Mouse (Mus musculus): Measurements from ENCODE around the gene Sarm1. TPM values are rescaled to one million over a fixed set of nuclear protein-coding genes. Genes with fewer than 3 reads are reported as not detected.

Gene Sarm1
- polyA plus RNA-seq, 1 experiment from 2014 or later = 49.7 TPM

GRCm38 (mm10) chr11:78500623-78501202 lies 3.2 kb upstream of the Sarm1 start:
- H3K36me3 ChIP-seq (ENCODE audit: control insufficient read depth, insufficient read depth, low read length) = 0 out of 2 replicates have a peak, but pooled peaks cover 5% of the 10 kb centered on the region
- H3K27me3 ChIP-seq (ENCODE audit: control insufficient read depth, insufficient read depth, low read length) = 0 out of 2 replicates have a peak, but pooled peaks cover 5% of the 10 kb centered on the region
- H3K4me3 ChIP-seq (replicated peaks; ENCODE audit: low read depth, low read length) = no peak overlapping the region
- H3K9ac ChIP-seq (replicated peaks; ENCODE audit: low read length) = no peak overlapping the region; the same call in 1 of the 2 replicates
- no peak overlapping the region for H3K27ac ChIP-seq (replicated peaks; ENCODE audit: low read depth, low read length)
- ATAC-seq (ENCODE audit: low FRiP score, low TSS enrichment) (no peak), DNase-seq (no peak)
- H3K9me3 ChIP-seq (ENCODE audit: control insufficient read depth, low read length) = no peaks in the 10 kb centered on the region
- no peak overlapping the region for H3K4me2 ChIP-seq (ENCODE audit: low read length)
- 80% methylated on average over 9 of the region's 9 CpGs for WGBS
- peaks cover 11% of the 10 kb centered on the region for H3K4me1 ChIP-seq (ENCODE audit: control insufficient read depth, insufficient read depth, low read length)

DNA sequence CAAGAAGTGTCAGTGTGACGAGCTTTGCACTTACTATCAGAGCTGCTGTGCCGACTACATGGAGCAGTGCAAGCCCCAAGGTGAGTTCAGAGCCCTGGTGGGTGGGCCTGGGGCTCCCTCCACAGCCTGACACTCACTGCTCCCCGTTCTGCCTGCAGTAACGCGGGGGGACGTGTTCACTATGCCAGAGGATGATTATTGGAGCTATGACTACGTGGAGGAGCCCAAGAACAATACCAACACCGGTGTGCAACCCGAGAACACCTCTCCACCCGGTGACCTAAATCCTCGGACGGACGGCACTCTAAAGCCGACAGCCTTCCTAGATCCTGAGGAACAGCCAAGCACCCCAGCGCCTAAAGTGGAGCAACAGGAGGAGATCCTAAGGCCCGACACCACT lies 2.0 kb upstream of the Sarm1 start:
- WGBS = 47% methylated on average over 16 of the region's 16 CpGs
- Histone ChIP-seq H3K36me3 (ENCODE audit: control insufficient read depth, insufficient read depth, low read length) (no peaks in the 10 kb centered on the region), H3K4me2 (ENCODE audit: low read length) (no peak overlapping the region), H3K4me1 (ENCODE audit: control insufficient read depth, insufficient read depth, low read length) (peaks cover 23% of the 10 kb centered on the region), H3K27ac (replicated peaks; ENCODE audit: low read depth, low read length) (no peak overlapping the region), H3K27me3 (ENCODE audit: control insufficient read depth, insufficient read depth, low read length) (0 out of 2 replicates have a peak, but pooled peaks cover 5% of the 10 kb centered on the region), H3K9ac (replicated peaks; ENCODE audit: low read length) (no peak overlapping the region; the same call in 1 of the 2 replicates), H3K4me3 (replicated peaks; ENCODE audit: low read depth, low read length) (no peak overlapping the region), H3K9me3 (ENCODE audit: control insufficient read depth, low read length) (no peaks in the 10 kb centered on the region)
- DNase-seq (no peak), ATAC-seq (ENCODE audit: low FRiP score, low TSS enrichment) (no peak)

GRCm38 (mm10) chr11:78499004-78499403 lies 1.4 kb upstream of the Sarm1 start, which contains the start of gene Vtn:
Gene Vtn, plus strand, starts transcription at chr11:78499091.
- no peak for DNase-seq
- H3K36me3 ChIP-seq (ENCODE audit: control insufficient read depth, insufficient read depth, low read length) = no peaks in the 10 kb centered on the region
- peak within 1 kb of the TSS; percentile 57 for H3K9ac ChIP-seq (replicated peaks; ENCODE audit: low read length)
- peaks cover 28% of the 10 kb centered on the region for H3K4me1 ChIP-seq (ENCODE audit: control insufficient read depth, insufficient read depth, low read length)
- 0 out of 2 replicates have a peak, but pooled peaks cover 5% of the 10 kb centered on the region for H3K27me3 ChIP-seq (ENCODE audit: control insufficient read depth, insufficient read depth, low read length)
- 45% methylated on average over 7 of the region's 7 CpGs for WGBS
- no peaks in the 10 kb centered on the region for H3K9me3 ChIP-seq (ENCODE audit: control insufficient read depth, low read length)
- peak within 1 kb of the TSS; percentile 75 for H3K4me2 ChIP-seq (ENCODE audit: low read length)
- peak within 1 kb of the TSS; percentile 91 for H3K4me3 ChIP-seq (replicated peaks; ENCODE audit: low read depth, low read length)
- H3K27ac ChIP-seq (replicated peaks; ENCODE audit: low read depth, low read length) = peak within 1 kb of the TSS; percentile 93
- ATAC-seq (ENCODE audit: low FRiP score, low TSS enrichment) = no peak

- 0% methylated on average over 44 of the region's 44 CpGs for WGBS
Observed at GRCm38 (mm10) chr11:78497071-78497541, 448 bp downstream of the Sarm1 start.

DNA sequence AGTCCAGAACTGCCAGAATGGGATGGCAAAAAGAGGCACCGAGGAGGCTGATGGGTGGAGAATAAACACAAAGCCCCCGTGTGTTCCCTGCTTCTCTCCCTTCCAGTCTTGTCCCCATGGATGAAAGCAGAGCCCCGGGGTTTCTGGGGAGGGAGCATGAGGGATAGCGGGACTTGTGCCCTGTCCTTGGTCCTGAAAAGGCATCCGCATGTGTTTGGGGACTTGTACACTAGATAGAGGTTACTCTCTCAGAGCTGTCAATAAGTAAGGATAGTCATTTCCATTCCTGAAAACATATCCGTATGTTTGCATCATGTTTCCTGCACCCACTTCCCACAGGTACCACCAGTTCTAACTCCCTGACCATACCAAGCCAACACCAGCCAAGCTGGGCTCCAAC lies 1.6 kb downstream of the Sarm1 start:
- Histone ChIP-seq H3K36me3 (ENCODE audit: control insufficient read depth, insufficient read depth, low read length) (0 out of 2 replicates have a peak, but pooled peaks cover 3% of the 10 kb centered on the region), H3K4me1 (ENCODE audit: control insufficient read depth, insufficient read depth, low read length) (peaks cover 30% of the 10 kb centered on the region), H3K9ac (replicated peaks; ENCODE audit: low read length) (peak overlapping the region; percentile 89), H3K27me3 (ENCODE audit: control insufficient read depth, insufficient read depth, low read length) (peaks cover 13% of the 10 kb centered on the region; the same call in 1 of the 2 replicates), H3K4me2 (ENCODE audit: low read length) (peak overlapping the region; percentile 75), H3K27ac (replicated peaks; ENCODE audit: low read depth, low read length) (no peak overlapping the region), H3K4me3 (replicated peaks; ENCODE audit: low read depth, low read length) (peak overlapping the region; percentile 91), H3K9me3 (ENCODE audit: control insufficient read depth, low read length) (no peaks in the 10 kb centered on the region)
- 7% methylated on average over 6 of the region's 6 CpGs for WGBS
- ATAC-seq (ENCODE audit: low FRiP score, low TSS enrichment) (no peak), DNase-seq (peak; percentile 43)

More at GRCm38 (mm10) chr11:78497071-78497541, 448 bp downstream of the Sarm1 start:
- H3K27ac ChIP-seq (replicated peaks; ENCODE audit: low read depth, low read length) = peak overlapping the region; percentile 93
- H3K27me3 ChIP-seq (ENCODE audit: control insufficient read depth, insufficient read depth, low read length) = 0 out of 2 replicates have a peak, but pooled peaks cover 5% of the 10 kb centered on the region
- peak; percentile 82 for DNase-seq
- peak; percentile 78 for ATAC-seq (ENCODE audit: low FRiP score, low TSS enrichment)
- H3K4me1 ChIP-seq (ENCODE audit: control insufficient read depth, insufficient read depth, low read length) = peaks cover 29% of the 10 kb centered on the region
- peak overlapping the region; percentile 75 for H3K4me2 ChIP-seq (ENCODE audit: low read length)
- peak overlapping the region; percentile 89 for H3K9ac ChIP-seq (replicated peaks; ENCODE audit: low read length)
- H3K9me3 ChIP-seq (ENCODE audit: control insufficient read depth, low read length) = no peaks in the 10 kb centered on the region
- H3K36me3 ChIP-seq (ENCODE audit: control insufficient read depth, insufficient read depth, low read length) = 0 out of 2 replicates have a peak, but pooled peaks cover 3% of the 10 kb centered on the region
- H3K4me3 ChIP-seq (replicated peaks; ENCODE audit: low read depth, low read length) = peak overlapping the region; percentile 91

- Histone ChIP-seq H3K9me3 (ENCODE audit: control insufficient read depth, low read length) (no peaks in the 10 kb centered on the region), H3K36me3 (ENCODE audit: control insufficient read depth, insufficient read depth, low read length) (peaks cover 39% of the 10 kb centered on the region), H3K9ac (replicated peaks; ENCODE audit: low read length) (peak overlapping the region; percentile 37; the same call in 1 of the 2 replicates), H3K4me2 (ENCODE audit: low read length) (peak overlapping the region; percentile 50), H3K4me3 (replicated peaks; ENCODE audit: low read depth, low read length) (peak overlapping the region; percentile 24), H3K27me3 (ENCODE audit: control insufficient read depth, insufficient read depth, low read length) (peaks cover 18% of the 10 kb centered on the region; the same call in 1 of the 2 replicates), H3K4me1 (ENCODE audit: control insufficient read depth, insufficient read depth, low read length) (peaks cover 26% of the 10 kb centered on the region), H3K27ac (replicated peaks; ENCODE audit: low read depth, low read length) (0 out of 2 replicates have a peak overlapping the region, but pooled peaks have one; percentile 37)
- peak; percentile 34; the same call in 1 of the 2 replicates for ATAC-seq (ENCODE audit: low FRiP score, low TSS enrichment)
- DNase-seq = peak; percentile 80
- 8% methylated on average over 48 of the region's 48 CpGs for WGBS
Observed at GRCm38 (mm10) chr11:78490781-78491241, 6.7 kb downstream of the Sarm1 start.

GRCm38 (mm10) chr11:78488168-78488567 lies 9.4 kb downstream of the Sarm1 start:
- Histone ChIP-seq H3K27ac (replicated peaks; ENCODE audit: low read depth, low read length) (no peak overlapping the region), H3K4me3 (replicated peaks; ENCODE audit: low read depth, low read length) (no peak overlapping the region), H3K9ac (replicated peaks; ENCODE audit: low read length) (no peak overlapping the region), H3K27me3 (ENCODE audit: control insufficient read depth, insufficient read depth, low read length) (peaks cover 18% of the 10 kb centered on the region; the same call in 1 of the 2 replicates), H3K36me3 (ENCODE audit: control insufficient read depth, insufficient read depth, low read length) (peaks cover 60% of the 10 kb centered on the region), H3K9me3 (ENCODE audit: control insufficient read depth, low read length) (no peaks in the 10 kb centered on the region), H3K4me2 (ENCODE audit: low read length) (no peak overlapping the region), H3K4me1 (ENCODE audit: control insufficient read depth, insufficient read depth, low read length) (peaks cover 7% of the 10 kb centered on the region; the same call in 1 of the 2 replicates)
- DNase-seq (peak; percentile 87), ATAC-seq (ENCODE audit: low FRiP score, low TSS enrichment) (no peak)
- 5% methylated on average over 8 of the region's 8 CpGs for WGBS

DNA sequence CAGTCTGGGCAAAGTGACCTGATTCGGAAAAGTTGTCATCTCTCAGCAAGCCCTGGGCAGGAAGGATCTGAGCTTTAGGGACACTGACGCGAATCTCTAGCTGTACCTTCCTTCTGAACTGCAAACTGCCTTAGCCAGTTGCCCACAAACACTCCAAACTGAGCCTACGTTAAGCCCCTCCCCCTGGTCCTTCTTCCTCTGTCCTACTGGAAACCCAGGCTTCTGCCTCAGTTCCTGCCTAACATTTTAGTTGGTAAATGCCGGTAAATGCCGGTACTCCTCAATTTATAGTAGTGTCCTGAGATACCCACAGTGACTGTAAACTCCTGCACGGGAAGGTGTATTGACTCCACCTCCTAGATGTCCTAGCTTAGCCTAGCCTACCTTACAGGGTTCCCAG lies 13.9 kb downstream of the Sarm1 start:
- H3K27me3 ChIP-seq (ENCODE audit: control insufficient read depth, insufficient read depth, low read length) = 0 out of 2 replicates have a peak, but pooled peaks cover 5% of the 10 kb centered on the region
- H3K9ac ChIP-seq (replicated peaks; ENCODE audit: low read length) = no peak overlapping the region
- H3K36me3 ChIP-seq (ENCODE audit: control insufficient read depth, insufficient read depth, low read length) = peaks cover 79% of the 10 kb centered on the region
- H3K9me3 ChIP-seq (ENCODE audit: control insufficient read depth, low read length) = no peaks in the 10 kb centered on the region
- H3K27ac ChIP-seq (replicated peaks; ENCODE audit: low read depth, low read length) = no peak overlapping the region
- no peak overlapping the region for H3K4me3 ChIP-seq (replicated peaks; ENCODE audit: low read depth, low read length)
- H3K4me1 ChIP-seq (ENCODE audit: control insufficient read depth, insufficient read depth, low read length) = no peaks in the 10 kb centered on the region
- no peak overlapping the region for H3K4me2 ChIP-seq (ENCODE audit: low read length)
- no peak for DNase-seq
- no peak for ATAC-seq (ENCODE audit: low FRiP score, low TSS enrichment)
- WGBS = 66% methylated on average over 7 of the region's 7 CpGs

Measured in midbrain, embryonic 14.5 days (tissue).